Mouse (Mus musculus) left cerebral cortex, postnatal 36 days (tissue): ENCODE data around the gene Vmn2r74. TPM values are rescaled to one million over a fixed set of nuclear protein-coding genes. Genes with fewer than 3 reads are reported as not detected.

Source experiments
- DNase-seq, 2 experiments: peaks; one replicate each; pipeline ENCODE4 v3.0.0; 2021 to 2022; ENCODE audit warnings: low spot score in 2 of 2, mixed read lengths in 1 of 2
- intact Hi-C: fragments of 180-260 bp; cut with DNase I; formaldehyde crosslinking; loops from one replicate; pipeline ENCODE4 v1.15.1; 2025
- total RNA-seq, 2 experiments: library from RNA; stranded (reverse); gene quantifications; 2 replicates each; pipeline ENCODE4 v1.2.3; 2021

The Vmn2r74 gene
- not detected for total RNA-seq

DNA sequence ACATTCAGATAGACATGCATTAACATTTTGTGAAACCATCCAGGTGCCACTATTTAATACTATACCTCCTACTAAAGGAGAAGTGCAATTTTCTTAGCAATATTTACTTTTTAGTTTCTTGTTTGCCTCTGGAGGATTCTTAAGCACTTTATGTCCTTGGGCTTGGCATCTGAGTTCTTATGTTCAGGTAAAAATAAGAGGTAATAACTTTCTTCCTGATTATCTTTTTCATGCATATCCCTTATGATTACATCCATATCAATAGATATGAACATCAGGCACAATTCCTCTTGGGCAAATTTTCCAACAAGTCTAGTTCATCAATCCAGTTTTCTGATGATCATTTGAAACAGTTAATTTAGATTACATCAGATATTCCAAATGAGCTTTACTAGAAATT lies at the start of gene Vmn2r74:
Gene Vmn2r74, minus strand, starts transcription at position 101 of the 400 bp plus-strand sequence.
- no peak for DNase-seq
- intact Hi-C loops: no loop called here

DNA sequence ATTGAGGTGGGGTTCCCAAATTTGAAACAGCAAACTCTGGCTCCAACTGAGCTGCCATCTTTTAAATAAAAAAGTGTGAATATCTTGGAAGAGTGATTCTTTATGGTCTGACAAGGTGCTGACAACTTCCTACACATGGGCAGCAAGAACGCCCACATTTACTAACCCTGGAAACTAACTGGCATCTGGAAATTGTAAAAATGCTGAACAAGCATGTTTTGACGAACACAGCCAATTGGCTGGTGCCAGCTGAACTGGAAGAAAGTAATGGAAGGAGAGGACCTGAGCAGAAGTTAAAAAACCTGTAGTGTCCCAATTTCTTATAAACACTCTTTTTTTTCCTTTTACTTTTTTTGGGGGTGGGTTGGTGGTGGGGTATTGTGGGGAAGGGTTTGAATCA lies 46.1 kb upstream of the Vmn2r74 start:
- intact Hi-C loops: no loop called here
- DNase-seq: no peak

Other genes with a start within 250 kb of the Vmn2r74 start
- gene Vmn2r72, start 206.5 kb downstream of the Vmn2r74 start, total RNA-seq: not detected
- not detected for gene Vmn2r73, start 85.4 kb downstream of the Vmn2r74 start, total RNA-seq
- not detected for gene Vmn2r75, start 210.1 kb upstream of the Vmn2r74 start, total RNA-seq